Mouse (Mus musculus) liver, embryonic 14.5 days (tissue): ENCODE measurements around the gene Tom1l2. TPM values are rescaled to one million over a fixed set of nuclear protein-coding genes. Genes with fewer than 3 reads are reported as not detected.

Experiments used
- ATAC-seq: fragments of 200-750 bp; cut with Nextera tagmentation; 2 replicates; pipeline ENCODE4 v1.8.0; 2017; ENCODE audit warnings: moderate number of reproducible peaks, mild to moderate bottlenecking, moderate library complexity; ENCODE audit not compliant: insufficient read depth
- DNase-seq, 3 experiments: peaks; one replicate each; pipeline ENCODE4 v3.0.0-alpha.2; 2012 to 2013; ENCODE audit warnings: low read depth in 3 of 3, low spot score in 3 of 3
- H3K27ac ChIP-seq: fragments of 300-500 bp; sonication (generic); 2 replicates; pipeline ENCODE4 v1.5.1; 2014; ENCODE audit warnings: moderate library complexity, mild to moderate bottlenecking, control low read depth, inconsistent platforms
- H3K27me3 ChIP-seq: fragments of 300-500 bp; sonication (generic); 2 replicates; pipeline ENCODE4 v1.6.1; 2014; ENCODE audit warnings: mild to moderate bottlenecking, low read length, moderate library complexity; ENCODE audit not compliant: control insufficient read depth, insufficient read depth
- H3K36me3 ChIP-seq: fragments of 300-500 bp; sonication (generic); replicated peaks from 2 replicates; pipeline ENCODE4 v1.6.1; 2014; ENCODE audit warnings: low read depth; ENCODE audit not compliant: control insufficient read depth, insufficient read depth
- H3K4me1 ChIP-seq, 2 experiments: fragments of 200-500 bp in 1 of 2; fragments of 300-500 bp in 1 of 2; sonication (generic) in 1 of 2; replicated peaks; 2 replicates each; pipeline ENCODE4 v1.6.1; 2012 to 2014; ENCODE audit warnings: antibody characterized with exemption in 1 of 2, inconsistent platforms in 1 of 2, low read length in 1 of 2; ENCODE audit not compliant: control insufficient read depth in 2 of 2, insufficient read depth in 2 of 2
- H3K4me2 ChIP-seq: fragments of 300-500 bp; sonication (generic); 2 replicates; pipeline ENCODE4 v1.6.1; 2014; ENCODE audit warnings: low read depth, mild to moderate bottlenecking, control low read depth, moderate library complexity
- H3K4me3 ChIP-seq, 2 experiments: fragments of 200-500 bp in 1 of 2; fragments of 300-500 bp in 1 of 2; sonication (generic) in 1 of 2; 2 replicates each; pipeline ENCODE4 v1.5.1; 2012 to 2014; ENCODE audit warnings: low read depth in 2 of 2, low read length in 2 of 2, mild to moderate bottlenecking in 2 of 2, control low read depth in 1 of 2, inconsistent platforms in 1 of 2, moderate library complexity in 1 of 2; ENCODE audit not compliant: insufficient read depth in 1 of 2
- H3K9ac ChIP-seq: fragments of 300-500 bp; sonication (generic); replicated peaks from 2 replicates; pipeline ENCODE4 v1.6.1; 2014; ENCODE audit warnings: mild to moderate bottlenecking, control low read depth, moderate library complexity
- H3K9me3 ChIP-seq: fragments of 300-500 bp; sonication (generic); 2 replicates; pipeline ENCODE4 v1.6.1; 2016; ENCODE audit warnings: low read length, mixed read lengths; ENCODE audit not compliant: control insufficient read depth
- CTCF ChIP-seq: IDR thresholded peaks from 2 replicates; pipeline ENCODE4 v1.5.1; 2016; ENCODE audit warnings: antibody characterized with exemption, low read depth, control low read depth
- EP300 ChIP-seq: IDR thresholded peaks from 2 replicates; pipeline ENCODE4 v1.6.1; 2016; ENCODE audit warnings: antibody characterized with exemption, low read depth
- WGBS: fragments of 180-500 bp; shearing (Covaris S2); extraction: QIAGEN DNeasy Blood & Tissue Kit; methylation state at CpG from one replicate; pipeline ENCODE4 v1.1.7; 2014; ENCODE audit not compliant: insufficient replicate concordance; 5-methylcytosine and 5-hydroxymethylcytosine counted together
- polyA plus RNA-seq, 2 experiments: library from polyadenylated mRNA; depleted of rRNA in 1 of 2; stranded (reverse) in 1 of 2; unstranded in 1 of 2; fragments of >200 nt; fragmentation: Nextera tagmentation in 1 of 2; extraction: Ambion mirVana in 1 of 2; gene quantifications; 2 replicates each; pipeline versions ENCODE4 v1.2.1 to v1.2.3; 2012 to 2014

Gene Tom1l2
- polyA plus RNA-seq, 2 experiments, result 2.4 to 4.9 TPM

GRCm38 (mm10) chr11:60198651-60199050 is 154.1 kb downstream of the Tom1l2 start:
- no peak for ATAC-seq
- H3K4me3 ChIP-seq, result no peak overlapping the region
- H3K36me3 ChIP-seq, result peaks cover 39% of the 10 kb centered on the region
- H3K9ac ChIP-seq, result no peak overlapping the region
- WGBS, result 82% methylated on average over 12 of the region's 12 CpGs
- no peaks in the 10 kb centered on the region for H3K27me3 ChIP-seq
- H3K27ac ChIP-seq, result no peak overlapping the region
- no peak overlapping the region for H3K4me2 ChIP-seq
- DNase-seq, result no peak
- TF ChIP-seq EP300, result no peak
- TF ChIP-seq CTCF, result no peak
- H3K4me1 ChIP-seq, result no peaks in the 10 kb centered on the region
- no peaks in the 10 kb centered on the region for H3K9me3 ChIP-seq

GRCm38 (mm10) chr11:60197998-60198619 is 154.6 kb downstream of the Tom1l2 start:
- Histone ChIP-seq H3K4me3 (no peak overlapping the region), H3K4me1 (no peaks in the 10 kb centered on the region), H3K27ac (no peak overlapping the region), H3K4me2 (no peak overlapping the region), H3K27me3 (no peaks in the 10 kb centered on the region), H3K36me3 (peaks cover 33% of the 10 kb centered on the region), H3K9ac (no peak overlapping the region), H3K9me3 (no peaks in the 10 kb centered on the region)
- ATAC-seq (no peak), DNase-seq (no peak)
- no peak for TF ChIP-seq CTCF
- TF ChIP-seq EP300, result no peak
- WGBS, result 82% methylated on average over 24 of the region's 24 CpGs

GRCm38 (mm10) chr11:60196344-60196743 is 156.4 kb downstream of the Tom1l2 start:
- WGBS, result 70% methylated on average over 5 of the region's 5 CpGs
- H3K36me3 ChIP-seq, result peaks cover 22% of the 10 kb centered on the region
- no peaks in the 10 kb centered on the region for H3K27me3 ChIP-seq
- H3K9ac ChIP-seq, result no peak overlapping the region
- no peak overlapping the region for H3K4me2 ChIP-seq
- H3K4me1 ChIP-seq, result no peaks in the 10 kb centered on the region
- DNase-seq (no peak), ATAC-seq (no peak)
- no peak overlapping the region for H3K4me3 ChIP-seq
- TF ChIP-seq CTCF (no peak), EP300 (no peak)
- H3K27ac ChIP-seq, result no peak overlapping the region
- no peaks in the 10 kb centered on the region for H3K9me3 ChIP-seq

GRCm38 (mm10) chr11:60195108-60195507 is 157.6 kb downstream of the Tom1l2 start:
- TF ChIP-seq EP300, result no peak
- TF ChIP-seq CTCF, result peak; percentile 75
- H3K36me3 ChIP-seq, result peaks cover 12% of the 10 kb centered on the region
- H3K27me3 ChIP-seq, result no peaks in the 10 kb centered on the region
- ATAC-seq (no peak), DNase-seq (no peak)
- H3K9ac ChIP-seq, result no peak overlapping the region
- H3K4me3 ChIP-seq, result no peak overlapping the region
- H3K4me2 ChIP-seq, result no peak overlapping the region
- H3K27ac ChIP-seq, result no peak overlapping the region
- H3K9me3 ChIP-seq, result no peaks in the 10 kb centered on the region
- no peaks in the 10 kb centered on the region for H3K4me1 ChIP-seq

GRCm38 (mm10) chr11:60193556-60193955 is 159.1 kb downstream of the Tom1l2 start:
- H3K4me2 ChIP-seq, result no peak overlapping the region
- WGBS, result 75% methylated on average over 4 of the region's 4 CpGs
- ATAC-seq (no peak), DNase-seq (no peak)
- H3K9ac ChIP-seq, result no peak overlapping the region
- H3K4me3 ChIP-seq, result no peak overlapping the region
- no peaks in the 10 kb centered on the region for H3K9me3 ChIP-seq
- H3K27me3 ChIP-seq, result no peaks in the 10 kb centered on the region
- peaks cover under 1% of the 10 kb centered on the region for H3K36me3 ChIP-seq
- no peaks in the 10 kb centered on the region for H3K4me1 ChIP-seq
- no peak overlapping the region for H3K27ac ChIP-seq
- TF ChIP-seq EP300, result no peak
